Mouse (Mus musculus) embryo, embryonic 9.5 days (tissue): ENCODE results near the gene Fev.

Experiments used
- DNase-seq: peaks from one replicate; pipeline ENCODE4 v3.0.0-alpha.2; 2017; ENCODE audit errors: extremely low spot score

Gene Fev

DNA sequence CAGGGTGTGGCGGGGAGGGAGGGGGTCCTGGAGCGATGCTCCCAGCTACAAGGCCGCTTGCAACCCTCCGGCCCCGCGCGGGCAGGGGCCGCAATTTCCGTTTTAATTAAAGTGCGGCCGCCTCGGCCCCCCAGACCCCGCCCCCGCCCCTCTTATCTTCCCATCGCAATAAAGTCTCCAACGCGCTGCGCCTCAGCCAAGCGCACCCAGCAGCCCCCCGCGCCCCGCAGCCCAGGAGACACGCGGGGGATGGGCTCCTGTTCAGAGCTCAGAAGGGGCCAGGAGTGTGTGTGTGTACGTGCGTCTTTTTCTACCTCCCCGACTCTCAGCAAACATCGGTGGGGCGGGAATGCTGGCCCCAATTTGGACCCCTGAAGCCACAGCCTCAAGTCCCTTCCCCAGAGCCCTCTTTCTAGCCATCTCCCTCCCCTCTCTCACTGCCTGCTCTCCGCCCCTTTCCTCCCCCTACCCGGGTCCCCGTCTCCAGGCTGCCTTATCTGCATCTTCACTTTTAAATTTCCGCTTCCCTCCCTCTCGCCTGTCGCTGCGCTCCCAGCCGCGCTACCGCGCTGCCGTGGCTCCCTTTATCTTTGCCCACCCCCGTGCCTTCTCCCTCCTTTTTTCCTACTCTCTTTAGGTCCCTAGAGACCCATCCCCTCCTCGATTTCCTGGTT lies at the start of gene Fev:
Gene Fev (minus strand): TSS at position 51 of the 674 bp plus-strand sequence.
- peak; percentile 41 for DNase-seq

- DNase-seq: no peak
Measured at GRCm38 (mm10) chr1:74927621-74928296, 42.5 kb upstream of the Fev start.

DNA sequence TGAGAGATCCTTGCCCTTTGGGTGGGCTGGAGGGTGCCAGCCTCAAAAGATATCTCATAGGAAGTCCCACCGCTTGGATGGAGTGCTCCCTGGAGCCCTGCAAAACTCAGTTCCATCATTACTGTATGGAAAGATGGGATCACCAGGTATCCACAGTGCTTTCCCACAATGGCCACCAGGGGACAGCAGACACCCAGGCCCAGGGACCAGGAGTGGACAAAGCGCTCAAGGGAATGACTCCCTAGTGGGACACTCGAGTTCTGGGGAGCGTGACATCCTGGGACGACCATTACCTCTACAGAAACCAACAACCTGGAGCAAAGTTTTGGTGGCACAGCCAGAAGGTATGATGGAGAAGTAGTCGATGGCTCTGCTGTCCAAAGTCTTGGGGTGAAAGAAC lies 41.5 kb upstream of the Fev start:
- no peak for DNase-seq

GRCm38 (mm10) chr1:74924464-74924863 lies 39.2 kb upstream of the Fev start:
- no peak for DNase-seq

DNA sequence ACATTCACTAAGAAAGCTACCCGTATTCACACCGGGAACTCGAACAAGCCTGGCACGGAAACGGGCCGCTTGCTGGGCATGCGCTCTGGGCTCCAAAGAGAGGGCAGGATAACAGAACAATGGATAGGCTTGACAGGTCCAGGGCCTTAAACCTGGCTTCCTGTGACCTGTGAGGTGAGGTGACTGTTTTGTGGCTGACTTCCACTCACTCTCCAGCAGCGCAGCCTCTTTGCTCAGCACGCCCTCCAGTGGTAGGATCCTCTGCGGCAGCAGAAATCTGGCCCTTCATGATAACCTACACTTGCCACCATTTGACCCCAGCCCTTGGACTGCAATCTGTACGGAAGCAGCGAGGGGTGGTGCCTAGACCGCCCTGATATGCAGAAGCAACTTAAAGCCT lies 30.5 kb upstream of the Fev start:
- peak; percentile 39 for DNase-seq

DNA sequence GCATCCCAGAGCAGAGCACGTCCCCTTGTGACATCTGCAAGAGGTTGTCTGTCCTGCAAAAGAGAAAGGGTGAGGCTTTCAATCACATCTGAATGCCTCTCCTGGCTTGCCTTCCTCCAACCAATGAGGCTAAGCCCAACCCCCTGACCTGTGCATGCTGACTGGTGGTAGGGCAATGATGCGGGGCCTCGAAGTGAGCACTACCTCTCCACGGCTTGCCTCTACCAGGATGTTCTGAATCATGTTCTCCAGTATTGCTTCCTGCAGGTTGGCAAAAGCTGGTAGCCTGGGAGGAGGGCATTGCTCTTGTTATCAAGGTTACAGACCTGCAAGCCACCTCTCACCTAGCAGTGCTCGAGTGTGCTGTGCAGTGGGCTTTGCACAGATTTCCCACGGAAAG lies 17.0 kb upstream of the Fev start:
- DNase-seq: no peak

DNA sequence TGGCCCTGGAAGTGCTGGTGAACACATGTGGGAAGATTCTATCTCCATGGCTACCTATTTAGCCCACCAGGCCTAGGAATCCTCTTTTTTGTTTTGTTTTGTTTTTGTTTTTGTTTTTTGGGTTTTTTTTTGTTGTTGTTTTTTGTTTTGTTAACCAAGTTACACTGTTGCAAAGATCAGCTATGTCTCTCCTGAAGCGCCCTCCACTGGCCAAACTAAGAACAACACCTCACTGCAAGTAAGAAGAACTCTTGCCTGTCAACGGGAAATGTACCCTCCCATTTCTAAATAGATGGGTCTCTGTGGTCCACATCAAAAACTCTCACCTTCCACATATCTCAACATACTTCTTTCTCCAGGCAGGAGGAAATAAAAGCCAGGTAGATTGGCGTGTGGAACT lies 16.5 kb upstream of the Fev start:
- DNase-seq: peak; percentile 65

- peak; percentile 31 for DNase-seq
Measured at GRCm38 (mm10) chr1:74900341-74901285, 15.4 kb upstream of the Fev start.

GRCm38 (mm10) chr1:74898656-74899431 lies 13.6 kb upstream of the Fev start:
- DNase-seq: peak; percentile 27

- peak; percentile 11 for DNase-seq
Measured at GRCm38 (mm10) chr1:74897976-74898375, 12.8 kb upstream of the Fev start.

- DNase-seq: peak; percentile 53
Measured at GRCm38 (mm10) chr1:74894966-74895365, 9.7 kb upstream of the Fev start.

DNA sequence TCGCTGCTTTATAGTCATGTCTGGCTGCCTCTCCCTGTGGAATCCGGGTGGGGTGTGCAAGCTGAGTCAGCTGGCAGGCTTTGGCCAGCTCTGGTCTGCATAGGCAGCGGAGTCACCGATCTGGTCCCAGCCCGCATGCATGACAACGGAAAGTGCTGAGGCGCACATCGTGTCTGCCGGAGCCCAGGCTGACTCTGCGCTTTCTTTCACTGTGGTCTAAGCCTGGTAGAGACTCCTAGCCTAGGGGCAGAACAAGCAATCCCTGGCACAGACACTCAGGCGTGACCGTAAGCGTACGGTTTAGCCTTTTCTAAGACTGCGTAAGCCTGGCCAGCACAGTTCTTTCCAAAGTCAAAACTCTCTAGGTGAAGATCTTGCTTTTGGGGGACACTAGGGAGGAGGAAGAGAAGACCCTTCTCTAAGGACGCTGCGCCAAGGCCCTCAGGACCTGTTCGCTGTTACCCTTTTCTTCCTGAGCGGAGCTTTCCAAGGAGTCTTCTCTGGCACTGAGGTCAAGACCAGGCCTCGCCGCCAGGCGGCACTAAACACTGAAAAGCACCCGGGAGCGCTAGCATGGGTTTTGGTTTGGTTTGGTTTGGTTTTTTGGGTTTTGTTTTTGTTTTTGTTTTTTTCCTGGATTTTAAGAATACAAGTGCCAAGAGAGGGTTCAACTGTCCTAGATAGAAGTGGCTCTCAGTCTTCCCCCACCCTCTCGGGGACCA lies 8.1 kb upstream of the Fev start, which contains the start of gene Cryba2:
Gene Cryba2 (minus strand): TSS at position 10 of the 722 bp plus-strand sequence.
- peak; percentile 68 for DNase-seq

- DNase-seq: peak; percentile 9
Measured at GRCm38 (mm10) chr1:74892351-74893133, 7.3 kb upstream of the Fev start.

DNA sequence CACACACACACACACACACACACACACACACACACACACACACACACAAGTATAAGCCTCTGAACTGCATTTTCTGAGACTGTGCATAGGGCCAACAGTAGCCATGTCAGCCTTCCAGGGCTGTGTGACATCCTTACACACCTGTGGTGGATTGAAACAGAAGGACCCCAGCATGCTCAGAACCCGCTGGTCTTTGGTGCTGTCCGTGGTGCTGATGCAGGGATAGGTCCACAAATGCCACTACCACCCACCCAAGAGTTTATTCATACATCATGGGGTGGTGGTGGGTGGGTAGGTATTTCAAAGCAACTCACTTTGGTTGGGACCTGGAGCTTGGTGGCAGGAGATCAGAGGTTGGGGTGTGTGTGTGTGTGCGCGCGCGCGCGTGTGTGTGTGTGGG lies 6.3 kb upstream of the Fev start:
- peak; percentile 52 for DNase-seq

- DNase-seq: peak; percentile 38
Measured at GRCm38 (mm10) chr1:74884196-74885141, 750 bp downstream of the Fev start.

DNA sequence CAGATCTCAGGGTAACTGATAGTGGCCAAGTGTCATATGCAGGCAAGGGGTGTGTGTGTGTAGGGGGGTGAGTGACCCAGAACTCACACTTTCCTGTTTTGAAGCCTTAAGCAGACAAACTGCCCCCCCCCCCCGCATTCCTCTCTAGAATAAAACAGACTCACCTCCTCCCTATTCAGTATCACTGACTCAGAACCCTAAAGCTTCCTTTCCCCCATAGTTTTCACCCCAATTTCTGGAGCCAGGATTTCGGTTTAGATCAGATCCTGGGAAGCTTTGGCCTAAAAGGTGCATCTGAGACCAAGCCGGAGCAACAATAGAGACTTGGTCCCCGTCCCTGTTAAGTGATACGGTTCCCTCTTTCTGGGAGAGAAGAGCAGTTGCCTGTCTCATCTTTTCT lies 1.8 kb downstream of the Fev start:
- no peak for DNase-seq

- DNase-seq: no peak
Measured at GRCm38 (mm10) chr1:74882828-74883227, 2.4 kb downstream of the Fev start.

DNA sequence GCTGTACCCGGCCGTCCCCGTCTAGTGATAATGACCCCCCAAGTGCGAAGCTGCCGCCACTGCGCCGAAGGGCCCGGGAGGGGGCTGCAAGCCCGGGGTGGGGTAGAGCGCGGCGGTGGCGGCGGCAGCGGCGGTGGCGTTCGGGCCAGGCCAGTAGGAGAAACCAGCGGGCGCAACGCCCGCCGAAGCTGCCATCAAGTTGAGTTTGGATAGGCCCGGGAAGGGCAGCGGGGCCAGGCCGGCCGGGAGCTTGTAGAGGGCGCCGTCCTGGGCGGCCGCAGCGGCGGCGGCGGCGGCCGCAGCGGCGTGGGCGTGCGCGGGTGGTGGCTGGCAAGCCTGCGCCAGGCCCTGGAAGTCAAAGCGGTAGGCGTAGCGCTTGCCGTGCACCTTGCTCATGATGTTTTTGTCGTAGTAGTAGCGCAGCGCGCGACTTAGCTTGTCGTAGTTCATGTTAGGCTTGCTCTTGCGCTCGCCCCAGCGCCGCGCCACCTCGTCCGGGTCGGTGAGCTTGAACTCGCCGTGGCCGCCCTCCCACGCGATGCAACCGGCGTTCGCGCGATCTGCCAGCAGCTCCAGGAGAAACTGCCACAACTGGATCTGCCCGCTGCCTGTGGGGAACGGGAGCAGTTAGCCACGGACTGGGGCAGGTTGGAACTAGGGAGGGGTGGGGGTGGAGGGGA lies 3.0 kb downstream of the Fev start:
- peak; percentile 49 for DNase-seq
